Mouse (Mus musculus): ENCODE data around the gene Nucb1. TPM values are rescaled to one million over a fixed set of nuclear protein-coding genes. Genes with fewer than 3 reads are reported as not detected.
"Not testable (repeated sequence)": the region's sequence is repeated elsewhere in the genome, so short reads cannot be mapped to it uniquely, and the experiment has no call there.

Gene Nucb1
- polyA plus RNA-seq, 1 experiment from 2014 or later: 190 TPM

DNA sequence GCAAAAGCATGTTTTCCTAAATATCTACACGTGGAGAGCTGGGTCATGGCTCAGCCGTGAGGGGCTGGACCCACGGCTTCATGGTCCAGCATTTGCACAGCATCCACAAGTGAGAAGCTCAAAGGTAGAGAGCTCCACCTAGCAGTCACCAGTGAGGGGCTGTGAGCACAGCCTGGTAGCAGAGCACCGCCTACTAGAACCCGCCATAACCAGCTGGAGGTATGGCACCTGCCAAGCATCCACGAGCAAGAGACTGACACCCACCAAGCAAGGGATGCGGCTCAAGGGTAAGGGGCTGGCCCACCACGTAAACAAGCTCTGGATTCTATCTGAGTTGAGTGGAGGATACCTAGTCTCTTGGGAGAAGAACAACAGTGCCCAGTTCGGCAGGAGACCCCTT, 44.7 kb downstream of the Nucb1 start:
- peak overlapping the region; percentile 75 for H3K4me3 ChIP-seq (ENCODE audit: low read length)
- H3K36me3 ChIP-seq (ENCODE audit: control insufficient read depth, insufficient read depth, low read length): peaks cover 28% of the 10 kb centered on the region
- H3K4me2 ChIP-seq (replicated peaks; ENCODE audit: low read depth, low read length): peak overlapping the region; percentile 71
- WGBS: 81% methylated on average over 9 of the region's 9 CpGs
- H3K27me3 ChIP-seq (ENCODE audit: control insufficient read depth, insufficient read depth, low read length): no peaks in the 10 kb centered on the region
- H3K9me3 ChIP-seq (ENCODE audit: control insufficient read depth, low read length): no peaks in the 10 kb centered on the region
- no peak for ATAC-seq (ENCODE audit: low FRiP score, low TSS enrichment)
- H3K4me1 ChIP-seq (ENCODE audit: control insufficient read depth, insufficient read depth, low read length): peaks cover 16% of the 10 kb centered on the region
- H3K9ac ChIP-seq (ENCODE audit: low read depth, low read length): peak overlapping the region; percentile 84; the same call in 1 of the 2 replicates
- H3K27ac ChIP-seq (ENCODE audit: low read depth, low read length): no peak overlapping the region

DNA sequence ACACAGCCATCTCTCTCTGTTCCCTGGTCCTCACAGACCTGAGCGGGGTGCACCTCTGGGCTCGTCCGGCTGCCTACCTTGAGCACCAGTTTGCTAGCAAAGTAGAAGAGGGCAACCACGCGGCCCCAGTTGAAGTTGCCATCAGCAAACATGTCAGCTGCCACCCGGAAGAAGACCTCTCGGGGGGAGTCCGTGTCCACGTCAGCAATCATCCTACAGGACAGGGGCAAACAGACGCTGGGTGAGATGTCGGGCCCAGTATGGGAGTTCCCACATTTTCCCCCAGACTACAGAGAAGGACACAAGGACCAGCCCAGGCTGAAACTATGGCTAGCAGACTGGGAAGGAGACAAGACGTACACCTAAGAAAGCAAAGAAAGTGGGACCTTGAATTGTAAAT, 45.1 kb downstream of the Nucb1 start:
- H3K4me1 ChIP-seq (ENCODE audit: control insufficient read depth, insufficient read depth, low read length): peaks cover 20% of the 10 kb centered on the region
- no peak overlapping the region; the same call in 1 of the 2 replicates for H3K4me3 ChIP-seq (ENCODE audit: low read length)

DNA sequence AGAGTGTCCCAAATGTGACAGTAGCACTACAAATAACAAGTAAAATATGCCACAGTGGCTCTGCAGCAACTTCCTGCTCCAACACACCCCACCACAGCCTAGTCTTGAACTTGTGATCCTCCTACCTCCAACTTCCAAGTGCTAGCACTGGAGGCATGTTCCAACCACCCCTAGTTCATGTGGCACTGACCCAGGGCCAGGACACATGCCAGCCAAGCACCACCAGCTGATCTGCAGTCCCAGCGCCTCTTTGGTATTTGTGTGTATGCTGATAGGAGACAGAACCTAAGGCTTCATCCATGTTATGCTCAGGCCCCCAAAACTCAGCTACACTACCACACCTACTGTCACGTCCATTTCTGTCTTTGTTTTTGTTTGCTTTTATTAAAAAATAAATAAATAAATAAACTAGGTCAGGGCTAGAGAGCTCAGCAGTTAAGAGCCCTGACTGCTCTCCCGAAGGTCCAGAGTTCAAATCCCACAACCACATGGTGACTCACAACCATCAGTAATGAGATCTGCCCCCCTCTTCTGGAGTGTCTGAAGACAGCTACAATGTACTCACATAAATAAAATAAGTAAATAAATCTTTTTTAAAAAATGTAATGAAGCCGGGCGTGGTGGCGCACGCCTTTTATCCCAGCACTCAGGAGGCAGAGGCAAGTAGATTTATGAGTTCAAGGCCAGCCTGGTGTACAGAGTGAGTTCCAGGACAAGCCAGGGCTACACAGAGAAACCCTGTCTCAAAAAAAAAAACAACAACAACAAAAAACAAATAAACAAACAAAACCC, 46.0 kb downstream of the Nucb1 start:
- Histone ChIP-seq H3K4me1 (ENCODE audit: control insufficient read depth, insufficient read depth, low read length) (peaks cover 21% of the 10 kb centered on the region), H3K36me3 (ENCODE audit: control insufficient read depth, insufficient read depth, low read length) (peaks cover 28% of the 10 kb centered on the region), H3K27me3 (ENCODE audit: control insufficient read depth, insufficient read depth, low read length) (no peaks in the 10 kb centered on the region), H3K27ac (ENCODE audit: low read depth, low read length) (no peak overlapping the region), H3K9me3 (ENCODE audit: control insufficient read depth, low read length) (no peaks in the 10 kb centered on the region), H3K4me2 (replicated peaks; ENCODE audit: low read depth, low read length) (no peak overlapping the region), H3K9ac (ENCODE audit: low read depth, low read length) (no peak overlapping the region), H3K4me3 (ENCODE audit: low read length) (no peak overlapping the region)
- ATAC-seq (ENCODE audit: low FRiP score, low TSS enrichment): no peak
- 88% methylated on average over 7 of the region's 7 CpGs for WGBS

More for the DNA sequence above, 45.1 kb downstream of the Nucb1 start:
- H3K27ac ChIP-seq (ENCODE audit: low read depth, low read length): no peak overlapping the region
- no peak overlapping the region; the same call in 1 of the 2 replicates for H3K4me2 ChIP-seq (replicated peaks; ENCODE audit: low read depth, low read length)
- H3K9ac ChIP-seq (ENCODE audit: low read depth, low read length): no peak overlapping the region
- H3K36me3 ChIP-seq (ENCODE audit: control insufficient read depth, insufficient read depth, low read length): peaks cover 28% of the 10 kb centered on the region
- no peaks in the 10 kb centered on the region for H3K9me3 ChIP-seq (ENCODE audit: control insufficient read depth, low read length)
- no peak for ATAC-seq (ENCODE audit: low FRiP score, low TSS enrichment)
- H3K27me3 ChIP-seq (ENCODE audit: control insufficient read depth, insufficient read depth, low read length): no peaks in the 10 kb centered on the region
- WGBS: 96% methylated on average over 12 of the region's 12 CpGs

DNA sequence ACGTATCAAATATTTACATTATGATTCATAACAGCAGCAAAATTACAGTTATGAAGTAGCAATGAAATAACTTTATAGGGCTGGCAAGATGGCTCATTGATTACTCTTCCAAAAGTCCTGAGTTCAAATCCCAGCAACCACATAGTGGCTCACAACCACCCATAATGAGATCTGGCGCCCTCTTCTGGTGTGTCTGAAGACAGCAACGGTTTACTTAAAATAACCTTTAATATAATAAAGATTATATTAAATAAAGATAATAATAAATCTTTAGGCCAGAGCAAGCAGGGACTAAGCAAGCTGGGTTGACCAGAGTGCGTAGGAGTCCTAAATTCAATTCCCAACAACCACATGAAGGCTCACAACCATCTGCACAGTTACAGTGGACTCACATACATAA, 47.3 kb downstream of the Nucb1 start:
- peaks cover 36% of the 10 kb centered on the region for H3K36me3 ChIP-seq (ENCODE audit: control insufficient read depth, insufficient read depth, low read length)
- peaks cover 27% of the 10 kb centered on the region for H3K4me1 ChIP-seq (ENCODE audit: control insufficient read depth, insufficient read depth, low read length)
- not testable (repeated sequence) for H3K4me2 ChIP-seq (replicated peaks; ENCODE audit: low read depth, low read length); H3K27ac ChIP-seq (ENCODE audit: low read depth, low read length); H3K4me3 ChIP-seq (ENCODE audit: low read length); H3K9me3 ChIP-seq (ENCODE audit: control insufficient read depth, low read length); H3K27me3 ChIP-seq (ENCODE audit: control insufficient read depth, insufficient read depth, low read length); ATAC-seq (ENCODE audit: low FRiP score, low TSS enrichment); H3K9ac ChIP-seq (ENCODE audit: low read depth, low read length)
- WGBS: 81% methylated on average over 4 of the region's 4 CpGs

DNA sequence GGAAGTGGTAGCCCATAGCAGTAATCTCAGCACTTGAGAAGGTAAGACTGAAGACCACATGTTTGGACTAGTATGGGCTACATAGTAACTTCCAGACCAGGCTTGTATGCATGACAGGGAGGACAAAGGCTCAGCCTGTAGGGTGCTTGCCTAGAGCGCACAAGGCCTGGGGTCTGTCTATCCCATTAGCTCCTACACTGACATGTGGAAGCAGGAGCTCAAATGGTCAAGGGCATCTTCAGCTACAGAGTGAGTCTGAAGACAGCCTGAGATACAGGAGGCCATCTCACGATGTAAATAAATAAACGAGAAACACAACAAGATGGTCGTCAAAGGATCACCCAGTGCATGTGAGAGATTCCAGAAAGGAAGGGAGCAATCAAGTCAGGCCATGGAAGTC, 47.9 kb downstream of the Nucb1 start:
- 89% methylated on average over 4 of the region's 4 CpGs for WGBS
- H3K27ac ChIP-seq (ENCODE audit: low read depth, low read length): no peak overlapping the region
- no peak overlapping the region for H3K9ac ChIP-seq (ENCODE audit: low read depth, low read length)
- H3K4me2 ChIP-seq (replicated peaks; ENCODE audit: low read depth, low read length): no peak overlapping the region
- H3K27me3 ChIP-seq (ENCODE audit: control insufficient read depth, insufficient read depth, low read length): no peaks in the 10 kb centered on the region
- H3K4me3 ChIP-seq (ENCODE audit: low read length): no peak overlapping the region
- peaks cover 41% of the 10 kb centered on the region for H3K36me3 ChIP-seq (ENCODE audit: control insufficient read depth, insufficient read depth, low read length)
- H3K4me1 ChIP-seq (ENCODE audit: control insufficient read depth, insufficient read depth, low read length): peaks cover 33% of the 10 kb centered on the region
- no peak for ATAC-seq (ENCODE audit: low FRiP score, low TSS enrichment)
- H3K9me3 ChIP-seq (ENCODE audit: control insufficient read depth, low read length): no peaks in the 10 kb centered on the region

DNA sequence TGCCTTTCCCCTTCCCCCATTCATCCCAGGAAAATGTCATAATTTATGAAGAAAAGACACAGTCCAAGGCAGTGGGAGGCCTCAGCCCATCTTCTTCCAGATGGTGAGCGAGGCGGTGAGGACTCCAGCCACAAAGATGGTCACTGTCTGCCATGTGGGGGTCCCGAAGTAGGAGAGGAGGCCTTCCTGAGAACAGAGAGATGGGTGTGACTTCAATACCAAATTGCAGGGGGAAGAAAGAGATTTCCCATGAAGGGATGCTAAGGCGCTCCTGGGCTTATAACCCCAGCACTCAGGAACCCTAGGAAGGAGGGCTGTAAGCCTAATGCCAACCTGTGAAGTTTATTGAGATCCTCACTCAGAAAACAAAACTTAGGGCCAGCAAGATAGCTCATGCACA, 48.4 kb downstream of the Nucb1 start:
- Histone ChIP-seq H3K9me3 (ENCODE audit: control insufficient read depth, low read length) (no peaks in the 10 kb centered on the region), H3K4me1 (ENCODE audit: control insufficient read depth, insufficient read depth, low read length) (peaks cover 36% of the 10 kb centered on the region), H3K9ac (ENCODE audit: low read depth, low read length) (no peak overlapping the region), H3K36me3 (ENCODE audit: control insufficient read depth, insufficient read depth, low read length) (peaks cover 45% of the 10 kb centered on the region), H3K4me3 (ENCODE audit: low read length) (no peak overlapping the region), H3K4me2 (replicated peaks; ENCODE audit: low read depth, low read length) (no peak overlapping the region), H3K27ac (ENCODE audit: low read depth, low read length) (peak overlapping the region; percentile 65; the same call in 1 of the 2 replicates), H3K27me3 (ENCODE audit: control insufficient read depth, insufficient read depth, low read length) (no peaks in the 10 kb centered on the region)
- no peak for ATAC-seq (ENCODE audit: low FRiP score, low TSS enrichment)
- WGBS: 89% methylated on average over 4 of the region's 4 CpGs

DNA sequence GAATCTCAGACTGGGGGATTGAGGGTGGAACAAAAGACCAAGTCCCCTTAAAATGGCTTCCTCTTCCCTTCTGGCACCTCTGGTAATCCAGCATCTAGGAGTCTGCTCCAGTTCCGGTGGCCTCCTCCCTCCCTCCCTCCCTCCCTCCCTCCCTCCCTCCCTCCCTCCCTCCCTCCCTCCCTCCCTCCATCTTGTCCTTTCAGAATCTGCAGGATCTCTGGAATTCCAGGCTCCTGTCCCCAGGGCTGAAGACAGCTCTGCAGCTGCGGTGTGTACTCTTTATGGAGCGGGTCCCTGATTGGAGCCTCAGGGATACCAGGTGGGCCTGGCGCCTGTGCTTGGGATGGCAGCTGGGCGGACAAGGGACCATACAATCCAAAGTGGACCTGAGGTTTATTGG, 48.9 kb downstream of the Nucb1 start:
- no peaks in the 10 kb centered on the region for H3K27me3 ChIP-seq (ENCODE audit: control insufficient read depth, insufficient read depth, low read length)
- H3K27ac ChIP-seq (ENCODE audit: low read depth, low read length): peak overlapping the region; percentile 88; the same call in 1 of the 2 replicates
- peaks cover 45% of the 10 kb centered on the region for H3K36me3 ChIP-seq (ENCODE audit: control insufficient read depth, insufficient read depth, low read length)
- H3K9me3 ChIP-seq (ENCODE audit: control insufficient read depth, low read length): no peaks in the 10 kb centered on the region
- H3K9ac ChIP-seq (ENCODE audit: low read depth, low read length): 0 out of 2 replicates have a peak overlapping the region, but pooled peaks have one; percentile 83
- WGBS: 65% methylated on average over 5 of the region's 5 CpGs
- H3K4me3 ChIP-seq (ENCODE audit: low read length): no peak overlapping the region
- H3K4me2 ChIP-seq (replicated peaks; ENCODE audit: low read depth, low read length): no peak overlapping the region
- peaks cover 36% of the 10 kb centered on the region for H3K4me1 ChIP-seq (ENCODE audit: control insufficient read depth, insufficient read depth, low read length)
- ATAC-seq (ENCODE audit: low FRiP score, low TSS enrichment): no peak

DNA sequence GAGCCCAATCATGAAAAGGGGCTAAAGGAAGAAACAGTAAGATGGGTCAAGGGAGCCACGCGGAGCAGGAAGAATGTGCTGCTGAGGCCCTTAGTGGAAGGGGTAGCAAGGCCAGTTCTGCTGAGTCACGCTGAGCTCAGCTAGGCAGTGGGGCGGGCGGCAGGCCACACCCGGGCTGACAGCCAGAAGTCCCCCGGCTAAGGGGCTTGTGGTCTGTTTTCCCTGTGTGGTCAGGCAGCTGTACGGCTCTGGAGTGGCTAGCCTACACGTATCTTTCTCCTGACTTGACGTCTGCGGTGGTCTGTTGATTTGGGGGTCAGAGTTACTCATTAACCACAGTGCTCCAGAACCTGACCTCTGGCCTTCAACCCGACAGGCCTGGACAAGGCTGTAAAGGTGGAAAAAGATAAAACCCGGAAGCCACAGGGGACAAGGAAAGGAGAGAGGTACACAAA, 49.3 kb downstream of the Nucb1 start:
- Histone ChIP-seq H3K27me3 (ENCODE audit: control insufficient read depth, insufficient read depth, low read length) (no peaks in the 10 kb centered on the region), H3K9me3 (ENCODE audit: control insufficient read depth, low read length) (no peaks in the 10 kb centered on the region), H3K9ac (ENCODE audit: low read depth, low read length) (peak overlapping the region; percentile 83; the same call in 1 of the 2 replicates), H3K27ac (ENCODE audit: low read depth, low read length) (peak overlapping the region; percentile 88), H3K4me3 (ENCODE audit: low read length) (peak overlapping the region; percentile 76; the same call in 1 of the 2 replicates), H3K4me1 (ENCODE audit: control insufficient read depth, insufficient read depth, low read length) (peaks cover 34% of the 10 kb centered on the region), H3K36me3 (ENCODE audit: control insufficient read depth, insufficient read depth, low read length) (peaks cover 45% of the 10 kb centered on the region), H3K4me2 (replicated peaks; ENCODE audit: low read depth, low read length) (peak overlapping the region; percentile 53; the same call in 1 of the 2 replicates)
- WGBS: 20% methylated on average over 13 of the region's 13 CpGs
- ATAC-seq (ENCODE audit: low FRiP score, low TSS enrichment): peak; percentile 2; the same call in 1 of the 2 replicates

DNA sequence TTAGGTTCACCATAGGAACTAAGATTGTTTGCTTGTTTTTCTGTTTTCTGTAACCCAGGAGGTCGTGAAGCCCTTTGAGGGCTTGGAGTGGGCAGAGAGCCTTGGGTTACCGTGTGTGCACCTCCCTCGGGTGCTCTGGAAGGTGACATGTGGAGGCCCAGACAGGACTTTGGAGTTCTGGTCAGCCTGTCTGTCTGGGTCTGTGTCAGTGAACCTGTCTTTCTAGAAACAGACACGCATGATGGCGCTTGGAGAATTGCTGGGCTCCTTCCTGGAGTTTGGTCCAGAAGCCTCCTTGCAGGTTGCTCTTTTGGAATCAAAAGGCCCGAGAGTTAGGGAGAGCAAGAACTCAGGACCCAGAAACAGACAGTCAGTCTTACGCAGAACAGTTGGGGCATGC, 49.8 kb downstream of the Nucb1 start:
- Histone ChIP-seq H3K4me2 (replicated peaks; ENCODE audit: low read depth, low read length) (peak overlapping the region; percentile 53), H3K4me1 (ENCODE audit: control insufficient read depth, insufficient read depth, low read length) (peaks cover 29% of the 10 kb centered on the region), H3K36me3 (ENCODE audit: control insufficient read depth, insufficient read depth, low read length) (peaks cover 45% of the 10 kb centered on the region), H3K27ac (ENCODE audit: low read depth, low read length) (peak overlapping the region; percentile 88), H3K4me3 (ENCODE audit: low read length) (peak overlapping the region; percentile 76; the same call in 1 of the 2 replicates), H3K9me3 (ENCODE audit: control insufficient read depth, low read length) (no peaks in the 10 kb centered on the region), H3K27me3 (ENCODE audit: control insufficient read depth, insufficient read depth, low read length) (no peaks in the 10 kb centered on the region), H3K9ac (ENCODE audit: low read depth, low read length) (peak overlapping the region; percentile 83; the same call in 1 of the 2 replicates)
- ATAC-seq (ENCODE audit: low FRiP score, low TSS enrichment): peak; percentile 0; the same call in 1 of the 2 replicates
- 68% methylated on average over 7 of the region's 7 CpGs for WGBS
